Mouse (Mus musculus) brain, embryonic 14.5 days (tissue): Measurements from ENCODE around the gene Mdc1.

Experiments
- CTCF ChIP-seq: fragments of 200-500 bp; IDR thresholded peaks from 2 replicates; pipeline ENCODE4 v1.5.1; 2012; ENCODE audit warnings: inconsistent platforms, mild to moderate bottlenecking, moderate library complexity, borderline replicate concordance; ENCODE audit not compliant: insufficient read depth, insufficient read length; ENCODE audit errors: extremely low read depth
- POLR2A ChIP-seq: fragments of 200-500 bp; IDR thresholded peaks from 2 replicates; pipeline ENCODE4 v1.6.1; 2012; ENCODE audit warnings: mild to moderate bottlenecking, inconsistent platforms, borderline replicate concordance; ENCODE audit not compliant: poor library complexity, insufficient read depth, insufficient read length, severe bottlenecking; ENCODE audit errors: extremely low read depth

DNA sequence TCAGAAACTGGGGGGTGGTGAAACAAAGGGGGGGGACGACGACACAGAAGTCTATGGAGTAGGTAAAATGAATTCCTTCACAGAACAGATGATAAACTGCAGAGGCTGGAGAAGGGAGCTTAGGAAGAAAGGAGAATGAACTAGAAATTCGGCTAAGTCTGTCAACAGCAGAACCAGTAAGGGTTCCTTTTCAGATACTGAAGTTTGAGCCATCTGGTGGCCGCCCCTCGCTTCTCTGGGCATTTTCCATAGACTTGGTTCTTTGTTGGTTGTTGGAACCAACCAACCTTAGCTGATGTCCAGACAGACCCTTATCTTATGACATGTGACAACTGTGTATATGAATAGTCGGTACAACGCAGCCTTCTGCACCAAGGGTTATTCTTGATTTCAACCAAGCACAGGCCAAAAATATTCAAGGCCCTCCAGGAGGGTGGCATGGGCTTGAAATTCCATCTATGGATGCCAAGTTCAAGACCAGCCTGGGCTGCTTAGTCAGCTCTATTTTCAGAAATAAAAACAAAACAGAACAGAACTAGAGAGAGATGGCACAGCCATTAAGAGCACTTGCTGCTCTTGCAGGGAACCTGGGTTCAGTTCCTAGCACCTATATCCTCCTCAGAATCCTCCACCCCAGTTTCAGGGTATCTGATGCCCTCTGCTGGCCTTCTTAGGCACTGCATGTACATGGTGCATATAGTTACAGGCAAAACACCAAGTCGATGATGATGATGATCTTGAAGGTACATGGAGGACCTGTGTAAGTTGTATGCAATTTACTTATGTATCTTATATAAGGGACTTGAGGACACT is 29.8 kb downstream of the Mdc1 start:
- TF ChIP-seq POLR2A (no peak), CTCF (peak; percentile 55; the same call in 1 of the 2 replicates)
